Mouse (Mus musculus) kidney, adult 8-10 months (tissue): Measurements from ENCODE around the gene Pick1.

Experiments
- DNase-seq, 2 experiments: peaks; one replicate each; pipeline ENCODE4 v3.0.0; 2022

The Pick1 gene

GRCm38 (mm10) chr15:79273020-79273419 lies 44.0 kb downstream of the Pick1 start:
- no peak for DNase-seq

GRCm38 (mm10) chr15:79277728-79278127 lies 48.8 kb downstream of the Pick1 start:
- DNase-seq: no peak

GRCm38 (mm10) chr15:79280209-79280608 lies 51.2 kb downstream of the Pick1 start:
- peak in 1 of 2 experiments; percentile 42 for DNase-seq

- no peak for DNase-seq
Measured at GRCm38 (mm10) chr15:79280850-79281249, 51.9 kb downstream of the Pick1 start.

- no peak for DNase-seq
Measured at GRCm38 (mm10) chr15:79281389-79281788, 52.4 kb downstream of the Pick1 start.

- DNase-seq: no peak
Measured at GRCm38 (mm10) chr15:79282434-79282833, 53.5 kb downstream of the Pick1 start.

- DNase-seq: peak; percentile 62 to 65
Measured at GRCm38 (mm10) chr15:79283371-79283770, 54.4 kb downstream of the Pick1 start.

GRCm38 (mm10) chr15:79285399-79285798 lies 56.4 kb downstream of the Pick1 start, which contains the start of gene Baiap2l2:
TSS of gene Baiap2l2 (minus strand) at chr15:79285537.
- DNase-seq: peak; percentile 87 to 88

- peak; percentile 73 to 75 for DNase-seq
Measured at GRCm38 (mm10) chr15:79286141-79286540, 57.2 kb downstream of the Pick1 start.

- peak; percentile 35 to 48 for DNase-seq
Measured at GRCm38 (mm10) chr15:79287091-79287490, 58.1 kb downstream of the Pick1 start.

GRCm38 (mm10) chr15:79288387-79288786 lies 59.4 kb downstream of the Pick1 start:
- DNase-seq: no peak

GRCm38 (mm10) chr15:79289441-79289840 lies 60.5 kb downstream of the Pick1 start:
- DNase-seq: no peak

GRCm38 (mm10) chr15:79290340-79290739 lies 61.4 kb downstream of the Pick1 start:
- DNase-seq: no peak

- DNase-seq: no peak
Measured at GRCm38 (mm10) chr15:79292779-79293178, 63.8 kb downstream of the Pick1 start.

- DNase-seq: no peak
Measured at GRCm38 (mm10) chr15:79298553-79298952, 69.6 kb downstream of the Pick1 start.
